Mouse (Mus musculus) stomach, embryonic 16.5 days (tissue): ENCODE results near the gene Hbq1a. TPM values are rescaled to one million over a fixed set of nuclear protein-coding genes. Genes with fewer than 3 reads are reported as not detected.

Experiments used
- ATAC-seq: fragments of 200-750 bp; cut with Nextera tagmentation; 2 replicates; pipeline ENCODE4 v1.8.0; 2017; ENCODE audit warnings: moderate number of reproducible peaks, moderate TSS enrichment; ENCODE audit not compliant: insufficient read depth, low FRiP score
- H3K27ac ChIP-seq: fragments of 300-500 bp; sonication (generic); 2 replicates; pipeline ENCODE4 v1.5.1; 2014; ENCODE audit warnings: low read length
- H3K27me3 ChIP-seq: fragments of 300-500 bp; sonication (generic); 2 replicates; pipeline ENCODE4 v1.6.1; 2014; ENCODE audit warnings: low read length, control low read depth, mixed read lengths; ENCODE audit not compliant: control insufficient read depth, insufficient read depth
- H3K36me3 ChIP-seq: fragments of 300-500 bp; sonication (generic); 2 replicates; pipeline ENCODE4 v1.6.1; 2014; ENCODE audit warnings: low read length; ENCODE audit not compliant: control insufficient read depth, insufficient read depth
- H3K4me1 ChIP-seq: fragments of 300-500 bp; sonication (generic); 2 replicates; pipeline ENCODE4 v1.6.1; 2014; ENCODE audit warnings: low read length, control low read depth, mixed read lengths; ENCODE audit not compliant: control insufficient read depth, insufficient read depth
- H3K4me2 ChIP-seq: fragments of 300-500 bp; sonication (generic); 2 replicates; pipeline ENCODE4 v1.6.1; 2014; ENCODE audit warnings: low read depth, low read length, mixed read lengths
- H3K4me3 ChIP-seq: fragments of 300-500 bp; sonication (generic); replicated peaks from 2 replicates; pipeline ENCODE4 v1.5.1; 2014; ENCODE audit warnings: mild to moderate bottlenecking, low read length
- H3K9ac ChIP-seq: fragments of 300-500 bp; sonication (generic); 2 replicates; pipeline ENCODE4 v1.6.1; 2014; ENCODE audit warnings: low read length
- H3K9me3 ChIP-seq: fragments of 300-500 bp; sonication (generic); replicated peaks from 2 replicates; pipeline ENCODE4 v1.6.1; 2016; ENCODE audit warnings: low read length, control low read depth; ENCODE audit not compliant: control insufficient read depth
- WGBS: fragments of 180-500 bp; shearing (Covaris S2); extraction: QIAGEN DNeasy Blood & Tissue Kit; methylation state at CpG from one replicate; pipeline ENCODE4 v1.1.7; 2014; 5-methylcytosine and 5-hydroxymethylcytosine counted together
- polyA plus RNA-seq: library from polyadenylated mRNA; unstranded; fragments of >200 nt; fragmentation: Nextera tagmentation; extraction: Ambion mirVana; gene quantifications from 2 replicates; pipeline ENCODE4 v1.2.1, GENCODE M21; 2015

Gene Hbq1a
- polyA plus RNA-seq, 1 experiment from 2014 or later: 0.62 TPM

DNA sequence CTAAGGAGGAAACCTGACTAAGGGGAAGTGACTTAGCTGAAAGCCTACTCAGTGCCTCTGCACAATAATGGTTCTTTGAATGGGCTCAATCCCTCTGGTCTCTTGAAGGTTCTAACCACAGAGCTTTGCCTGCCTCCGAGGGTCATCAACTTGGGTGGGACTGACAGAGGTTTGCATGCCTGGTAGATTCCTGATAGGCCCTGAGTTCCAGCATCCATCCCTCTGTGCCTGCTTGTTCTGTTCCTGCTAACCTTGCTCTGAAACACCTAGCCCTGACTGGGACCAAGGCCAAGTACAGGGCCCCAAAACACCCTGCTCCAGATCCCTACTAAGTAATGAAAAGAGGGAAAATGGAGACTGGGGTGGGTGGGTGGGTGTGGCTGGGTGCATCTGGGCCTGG lies 3.6 kb downstream of the Hbq1a start:
- no peak overlapping the region for H3K9ac ChIP-seq
- WGBS: 70% methylated on average over 1 of the region's 1 CpGs
- 0 out of 2 replicates have a peak, but pooled peaks cover 4% of the 10 kb centered on the region for H3K27me3 ChIP-seq
- ATAC-seq: no peak
- no peaks in the 10 kb centered on the region for H3K9me3 ChIP-seq
- H3K4me3 ChIP-seq: no peak overlapping the region
- H3K4me2 ChIP-seq: no peak overlapping the region
- no peaks in the 10 kb centered on the region for H3K4me1 ChIP-seq
- H3K36me3 ChIP-seq: no peaks in the 10 kb centered on the region
- no peak overlapping the region for H3K27ac ChIP-seq

DNA sequence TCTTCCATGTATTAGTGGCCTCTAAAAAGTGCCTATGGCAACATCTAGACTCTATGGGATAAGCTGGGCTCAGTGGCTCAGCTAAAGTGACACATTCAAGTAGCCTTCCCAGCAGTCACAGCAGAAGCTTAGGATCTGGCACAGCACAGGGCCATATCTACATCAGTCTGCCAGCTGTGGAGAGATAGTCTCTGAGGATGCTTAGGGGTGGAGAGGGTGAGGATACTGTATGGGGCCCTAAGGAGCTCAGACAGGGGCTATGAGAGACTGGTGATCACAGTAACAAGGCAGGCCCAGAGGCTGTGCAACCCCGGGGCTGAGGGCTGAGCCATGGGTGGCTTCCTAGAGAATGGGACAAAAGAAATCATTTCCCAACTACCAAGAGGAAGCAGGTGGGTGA lies 7.1 kb downstream of the Hbq1a start:
- H3K4me1 ChIP-seq: no peaks in the 10 kb centered on the region
- H3K9me3 ChIP-seq: no peaks in the 10 kb centered on the region
- H3K36me3 ChIP-seq: no peaks in the 10 kb centered on the region
- 70% methylated on average over 1 of the region's 1 CpGs for WGBS
- no peak overlapping the region for H3K4me3 ChIP-seq
- H3K27ac ChIP-seq: no peak overlapping the region
- H3K27me3 ChIP-seq: no peaks in the 10 kb centered on the region
- H3K9ac ChIP-seq: no peak overlapping the region
- H3K4me2 ChIP-seq: no peak overlapping the region
- ATAC-seq: no peak

GRCm38 (mm10) chr11:32309446-32309845 lies 9.6 kb downstream of the Hbq1a start:
- 70% methylated on average over 4 of the region's 4 CpGs for WGBS
- H3K27ac ChIP-seq: no peak overlapping the region
- no peaks in the 10 kb centered on the region for H3K4me1 ChIP-seq
- H3K36me3 ChIP-seq: no peaks in the 10 kb centered on the region
- H3K27me3 ChIP-seq: no peaks in the 10 kb centered on the region
- no peak overlapping the region for H3K9ac ChIP-seq
- ATAC-seq: no peak
- no peaks in the 10 kb centered on the region for H3K9me3 ChIP-seq
- no peak overlapping the region for H3K4me2 ChIP-seq
- no peak overlapping the region for H3K4me3 ChIP-seq

- 64% methylated on average over 3 of the region's 3 CpGs for WGBS
- Histone ChIP-seq H3K36me3 (no peaks in the 10 kb centered on the region), H3K4me3 (no peak overlapping the region), H3K4me1 (no peaks in the 10 kb centered on the region), H3K9me3 (no peaks in the 10 kb centered on the region), H3K27me3 (no peaks in the 10 kb centered on the region), H3K27ac (no peak overlapping the region), H3K9ac (no peak overlapping the region), H3K4me2 (no peak overlapping the region)
- ATAC-seq: no peak
Measured at GRCm38 (mm10) chr11:32309928-32310327, 10.1 kb downstream of the Hbq1a start.

DNA sequence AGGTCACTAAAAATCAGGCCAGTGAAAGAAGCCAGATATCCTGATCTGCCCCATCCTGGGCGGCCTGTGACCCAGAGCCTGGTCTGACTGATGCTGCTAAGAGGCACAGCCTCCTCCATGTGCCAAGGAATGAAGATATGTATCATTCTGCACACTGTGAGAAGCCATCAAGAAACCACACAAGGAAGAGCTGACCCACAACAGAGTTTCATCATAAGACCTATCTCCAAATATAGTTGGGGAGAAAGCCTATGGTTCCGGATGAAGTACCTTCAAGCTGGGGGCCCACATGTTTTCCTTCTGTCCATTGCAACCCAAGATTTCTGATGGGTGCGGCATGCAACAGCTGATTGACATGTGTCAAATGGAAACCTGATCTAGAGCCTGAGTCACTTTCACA lies 16.1 kb downstream of the Hbq1a start:
- H3K4me2 ChIP-seq: no peak overlapping the region
- H3K9ac ChIP-seq: no peak overlapping the region
- H3K9me3 ChIP-seq: no peaks in the 10 kb centered on the region
- no peaks in the 10 kb centered on the region for H3K27me3 ChIP-seq
- no peaks in the 10 kb centered on the region for H3K36me3 ChIP-seq
- H3K4me3 ChIP-seq: no peak overlapping the region
- ATAC-seq: no peak
- H3K4me1 ChIP-seq: no peaks in the 10 kb centered on the region
- 84% methylated on average over 3 of the region's 3 CpGs for WGBS
- no peak overlapping the region for H3K27ac ChIP-seq

GRCm38 (mm10) chr11:32320507-32321195 lies 20.8 kb downstream of the Hbq1a start:
- Histone ChIP-seq H3K4me1 (no peaks in the 10 kb centered on the region; the same call in 1 of the 2 replicates), H3K9me3 (no peaks in the 10 kb centered on the region), H3K27me3 (no peaks in the 10 kb centered on the region), H3K9ac (no peak overlapping the region), H3K27ac (no peak overlapping the region), H3K36me3 (no peaks in the 10 kb centered on the region), H3K4me2 (no peak overlapping the region), H3K4me3 (no peak overlapping the region)
- WGBS: 62% methylated on average over 11 of the region's 11 CpGs
- no peak; the same call in 1 of the 2 replicates for ATAC-seq

DNA sequence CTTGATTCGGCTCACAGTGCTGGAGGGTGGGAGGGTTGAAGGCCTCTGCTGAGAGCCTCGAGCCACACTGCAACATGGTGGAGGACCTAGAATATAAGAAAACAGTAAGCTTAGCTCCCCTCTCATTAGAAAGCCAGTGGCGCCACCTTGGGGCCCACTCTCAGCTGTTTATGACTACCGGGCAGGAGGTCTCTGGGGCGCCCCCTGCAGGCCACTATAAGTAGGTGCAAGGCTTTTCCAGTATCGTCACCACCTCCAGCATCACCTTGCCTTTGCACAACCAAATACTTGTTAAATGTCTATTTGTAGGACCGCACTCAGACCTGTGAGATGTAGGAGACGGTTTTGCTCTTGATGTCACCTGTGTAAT lies 21.3 kb downstream of the Hbq1a start:
- no peak overlapping the region for H3K4me2 ChIP-seq
- WGBS: 40% methylated on average over 8 of the region's 8 CpGs

DNA sequence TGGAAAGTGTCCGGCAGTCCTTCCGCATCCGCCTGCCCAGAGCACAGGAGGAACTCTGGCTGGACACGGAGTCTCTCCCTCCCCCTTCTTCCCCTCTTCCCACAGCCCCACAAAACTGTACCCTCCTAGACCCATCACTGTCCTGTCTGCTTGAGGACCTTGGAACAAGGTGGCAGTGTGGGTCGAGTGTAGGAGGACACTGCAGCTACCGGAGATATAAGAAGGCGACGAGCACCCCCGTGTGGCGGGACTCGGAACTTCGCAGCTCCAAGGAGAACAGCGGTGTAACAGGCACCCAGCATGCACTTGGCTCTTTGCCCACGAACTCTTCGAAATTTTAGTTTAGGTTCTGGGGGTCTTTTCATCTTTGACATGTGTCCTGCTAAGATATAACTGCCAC lies 24.7 kb downstream of the Hbq1a start:
- Histone ChIP-seq H3K27me3 (no peaks in the 10 kb centered on the region), H3K36me3 (no peaks in the 10 kb centered on the region), H3K4me1 (no peaks in the 10 kb centered on the region; the same call in 1 of the 2 replicates), H3K9ac (peak overlapping the region; percentile 60), H3K9me3 (no peaks in the 10 kb centered on the region), H3K4me2 (peak overlapping the region; percentile 52), H3K27ac (no peak overlapping the region), H3K4me3 (peak overlapping the region; percentile 40)
- 11% methylated on average over 15 of the region's 15 CpGs for WGBS
- ATAC-seq: peak; percentile 88

More for the DNA sequence above, 21.3 kb downstream of the Hbq1a start:
- no peak; the same call in 1 of the 2 replicates for ATAC-seq
- H3K9ac ChIP-seq: no peak overlapping the region
- H3K36me3 ChIP-seq: no peaks in the 10 kb centered on the region
- no peak overlapping the region for H3K27ac ChIP-seq
- H3K4me1 ChIP-seq: no peaks in the 10 kb centered on the region; the same call in 1 of the 2 replicates
- H3K27me3 ChIP-seq: no peaks in the 10 kb centered on the region
- H3K4me3 ChIP-seq: no peak overlapping the region
- no peaks in the 10 kb centered on the region for H3K9me3 ChIP-seq

GRCm38 (mm10) chr11:32331075-32331474 lies 31.2 kb downstream of the Hbq1a start:
- Histone ChIP-seq H3K27me3 (no peaks in the 10 kb centered on the region), H3K4me2 (peak overlapping the region; percentile 26; the same call in 1 of the 2 replicates), H3K9me3 (no peaks in the 10 kb centered on the region), H3K27ac (0 out of 2 replicates have a peak overlapping the region, but pooled peaks have one; percentile 14), H3K9ac (no peak overlapping the region), H3K4me1 (peaks cover 2% of the 10 kb centered on the region; the same call in 1 of the 2 replicates), H3K4me3 (no peak overlapping the region), H3K36me3 (no peaks in the 10 kb centered on the region)
- ATAC-seq: no peak
- WGBS: 44% methylated on average over 6 of the region's 6 CpGs
